Mouse (Mus musculus): ENCODE results near the gene Exoc7. TPM values are rescaled to one million over a fixed set of nuclear protein-coding genes. Genes with fewer than 3 reads are reported as not detected.
A peak's percentile ranks its signal among the peaks of the same experiment; 100 is the strongest.

Gene Exoc7
- polyA plus RNA-seq, 1 experiment from 2014 or later, result 114 TPM

GRCm38 (mm10) chr11:116334417-116334782 is 27.4 kb upstream of the Exoc7 start:
- Histone ChIP-seq H3K4me3 (peak overlapping the region; percentile 43), H3K36me3 (0 out of 2 replicates have a peak, but pooled peaks cover 8% of the 10 kb centered on the region), H3K27me3 (peaks cover 16% of the 10 kb centered on the region; the same call in 1 of the 2 replicates), H3K4me2 (replicated peaks) (peak overlapping the region; percentile 89), H3K9ac (replicated peaks) (no peak overlapping the region; the same call in 1 of the 2 replicates), H3K27ac (replicated peaks) (no peak overlapping the region), H3K4me1 (peaks cover 71% of the 10 kb centered on the region), H3K9me3 (no peaks in the 10 kb centered on the region)
- WGBS, result 9% methylated on average over 26 of the region's 26 CpGs
- no peak for ATAC-seq (replicated peaks)

GRCm38 (mm10) chr11:116333526-116334416 is 26.7 kb upstream of the Exoc7 start:
- WGBS, result 27% methylated on average over 31 of the region's 31 CpGs
- no peak for ATAC-seq (replicated peaks)
- Histone ChIP-seq H3K4me2 (replicated peaks) (peak overlapping the region; percentile 89), H3K4me1 (peaks cover 78% of the 10 kb centered on the region), H3K27ac (replicated peaks) (peak overlapping the region; percentile 32; the same call in 1 of the 2 replicates), H3K4me3 (peak overlapping the region; percentile 43), H3K9me3 (no peaks in the 10 kb centered on the region), H3K9ac (replicated peaks) (no peak overlapping the region), H3K36me3 (0 out of 2 replicates have a peak, but pooled peaks cover 6% of the 10 kb centered on the region), H3K27me3 (peaks cover 16% of the 10 kb centered on the region; the same call in 1 of the 2 replicates)

- no peaks in the 10 kb centered on the region for H3K9me3 ChIP-seq
- H3K4me3 ChIP-seq, result no peak overlapping the region
- H3K27me3 ChIP-seq, result peaks cover 16% of the 10 kb centered on the region; the same call in 1 of the 2 replicates
- H3K4me2 ChIP-seq (replicated peaks), result no peak overlapping the region; the same call in 1 of the 2 replicates
- peaks cover 81% of the 10 kb centered on the region for H3K4me1 ChIP-seq
- no peak for ATAC-seq (replicated peaks)
- H3K9ac ChIP-seq (replicated peaks), result no peak overlapping the region
- WGBS, result 56% methylated on average over 3 of the region's 3 CpGs
- peak overlapping the region; percentile 32 for H3K27ac ChIP-seq (replicated peaks)
- H3K36me3 ChIP-seq, result 0 out of 2 replicates have a peak, but pooled peaks cover 1% of the 10 kb centered on the region
Observed at GRCm38 (mm10) chr11:116332983-116333270, 25.9 kb upstream of the Exoc7 start.

GRCm38 (mm10) chr11:116332232-116332982 is 25.4 kb upstream of the Exoc7 start:
- H3K9ac ChIP-seq (replicated peaks), result no peak overlapping the region
- no peak overlapping the region; the same call in 1 of the 2 replicates for H3K4me2 ChIP-seq (replicated peaks)
- 31% methylated on average over 19 of the region's 19 CpGs for WGBS
- no peak overlapping the region for H3K4me3 ChIP-seq
- peak; percentile 11 for ATAC-seq (replicated peaks)
- peaks cover 81% of the 10 kb centered on the region for H3K4me1 ChIP-seq
- no peaks in the 10 kb centered on the region for H3K9me3 ChIP-seq
- H3K36me3 ChIP-seq, result no peaks in the 10 kb centered on the region
- peaks cover 16% of the 10 kb centered on the region; the same call in 1 of the 2 replicates for H3K27me3 ChIP-seq
- peak overlapping the region; percentile 35 for H3K27ac ChIP-seq (replicated peaks)

- H3K9me3 ChIP-seq, result no peaks in the 10 kb centered on the region
- 27% methylated on average over 7 of the region's 7 CpGs for WGBS
- H3K9ac ChIP-seq (replicated peaks), result no peak overlapping the region
- 0 out of 2 replicates have a peak, but pooled peaks have one; percentile 1 for ATAC-seq (replicated peaks)
- H3K4me3 ChIP-seq, result no peak overlapping the region
- peaks cover 16% of the 10 kb centered on the region; the same call in 1 of the 2 replicates for H3K27me3 ChIP-seq
- H3K4me2 ChIP-seq (replicated peaks), result no peak overlapping the region
- H3K27ac ChIP-seq (replicated peaks), result peak overlapping the region; percentile 85
- H3K4me1 ChIP-seq, result peaks cover 64% of the 10 kb centered on the region
- no peaks in the 10 kb centered on the region for H3K36me3 ChIP-seq
Observed at GRCm38 (mm10) chr11:116330211-116330518, 23.1 kb upstream of the Exoc7 start.

GRCm38 (mm10) chr11:116329314-116330210 is 22.5 kb upstream of the Exoc7 start:
- Histone ChIP-seq H3K27me3 (peaks cover 10% of the 10 kb centered on the region; the same call in 1 of the 2 replicates), H3K4me1 (peaks cover 58% of the 10 kb centered on the region), H3K4me2 (replicated peaks) (no peak overlapping the region), H3K4me3 (no peak overlapping the region), H3K27ac (replicated peaks) (peak overlapping the region; percentile 85), H3K9me3 (no peaks in the 10 kb centered on the region), H3K9ac (replicated peaks) (0 out of 2 replicates have a peak overlapping the region, but pooled peaks have one; percentile 18), H3K36me3 (no peaks in the 10 kb centered on the region)
- 17% methylated on average over 18 of the region's 18 CpGs for WGBS
- ATAC-seq (replicated peaks), result peak; percentile 88

GRCm38 (mm10) chr11:116326963-116327603 is 20.1 kb upstream of the Exoc7 start:
- H3K9ac ChIP-seq (replicated peaks), result no peak overlapping the region
- no peak overlapping the region for H3K27ac ChIP-seq (replicated peaks)
- no peaks in the 10 kb centered on the region for H3K27me3 ChIP-seq
- WGBS, result 73% methylated on average over 7 of the region's 7 CpGs
- H3K36me3 ChIP-seq, result no peaks in the 10 kb centered on the region
- no peak overlapping the region for H3K4me2 ChIP-seq (replicated peaks)
- no peak for ATAC-seq (replicated peaks)
- H3K9me3 ChIP-seq, result no peaks in the 10 kb centered on the region
- peaks cover 33% of the 10 kb centered on the region for H3K4me1 ChIP-seq
- no peak overlapping the region for H3K4me3 ChIP-seq

GRCm38 (mm10) chr11:116318719-116319659 is 12.0 kb upstream of the Exoc7 start:
- Histone ChIP-seq H3K4me1 (peaks cover 6% of the 10 kb centered on the region), H3K9me3 (no peaks in the 10 kb centered on the region), H3K27me3 (no peaks in the 10 kb centered on the region), H3K4me2 (replicated peaks) (peak overlapping the region; percentile 94), H3K4me3 (peak overlapping the region; percentile 40), H3K36me3 (no peaks in the 10 kb centered on the region), H3K27ac (replicated peaks) (no peak overlapping the region), H3K9ac (replicated peaks) (peak overlapping the region; percentile 57)
- WGBS, result 2% methylated on average over 41 of the region's 41 CpGs
- peak; percentile 87 for ATAC-seq (replicated peaks)

GRCm38 (mm10) chr11:116312359-116312758 is 5.3 kb upstream of the Exoc7 start:
- 69% methylated on average over 8 of the region's 8 CpGs for WGBS
- H3K4me3 ChIP-seq, result no peak overlapping the region
- H3K9ac ChIP-seq (replicated peaks), result no peak overlapping the region
- H3K9me3 ChIP-seq, result no peaks in the 10 kb centered on the region
- H3K4me2 ChIP-seq (replicated peaks), result no peak overlapping the region
- H3K27me3 ChIP-seq, result no peaks in the 10 kb centered on the region
- H3K27ac ChIP-seq (replicated peaks), result no peak overlapping the region
- no peak for ATAC-seq (replicated peaks)
- peaks cover 6% of the 10 kb centered on the region for H3K4me1 ChIP-seq
- no peaks in the 10 kb centered on the region for H3K36me3 ChIP-seq

GRCm38 (mm10) chr11:116311169-116311568 is 4.1 kb upstream of the Exoc7 start:
- no peak overlapping the region for H3K4me2 ChIP-seq (replicated peaks)
- no peaks in the 10 kb centered on the region for H3K9me3 ChIP-seq
- peak overlapping the region; percentile 52 for H3K27ac ChIP-seq (replicated peaks)
- no peaks in the 10 kb centered on the region for H3K27me3 ChIP-seq
- H3K4me3 ChIP-seq, result no peak overlapping the region
- 42% methylated on average over 8 of the region's 8 CpGs for WGBS
- no peak for ATAC-seq (replicated peaks)
- H3K9ac ChIP-seq (replicated peaks), result no peak overlapping the region
- peaks cover 9% of the 10 kb centered on the region for H3K4me1 ChIP-seq
- H3K36me3 ChIP-seq, result no peaks in the 10 kb centered on the region

All from forebrain, embryonic 15.5 days (tissue).